Mouse (Mus musculus) B cell, adult 2 months (primary cell): ENCODE results near the gene Ppp1cc.
"Not testable (repeated sequence)": the region's sequence is repeated elsewhere in the genome, so short reads cannot be mapped to it uniquely, and the experiment has no call there.

ENCODE experiments used
- DNase-seq, 2 experiments: peaks; one replicate each; pipeline ENCODE4 v3.0.0; 2022

Ppp1cc gene

DNA sequence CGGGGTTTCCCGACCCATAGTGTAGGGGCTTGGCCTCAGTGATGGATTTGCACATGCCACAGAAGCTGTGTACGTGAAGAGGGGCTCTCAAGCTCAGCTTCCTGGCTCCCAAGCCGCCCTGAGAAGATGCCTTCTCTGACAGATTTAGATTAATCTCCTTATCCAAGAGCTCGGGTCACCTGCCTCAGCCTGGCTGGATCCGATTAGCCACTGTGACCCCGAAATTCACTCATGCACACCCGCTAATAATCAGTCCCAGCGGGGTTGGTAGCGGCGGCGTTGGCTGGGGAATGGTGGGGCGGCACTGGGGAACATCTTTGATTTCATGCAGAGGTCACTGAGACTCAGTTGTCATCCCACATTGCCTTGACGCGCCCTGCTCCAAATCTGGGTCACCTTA lies 19.2 kb upstream of the Ppp1cc start:
- DNase-seq = no peak

DNA sequence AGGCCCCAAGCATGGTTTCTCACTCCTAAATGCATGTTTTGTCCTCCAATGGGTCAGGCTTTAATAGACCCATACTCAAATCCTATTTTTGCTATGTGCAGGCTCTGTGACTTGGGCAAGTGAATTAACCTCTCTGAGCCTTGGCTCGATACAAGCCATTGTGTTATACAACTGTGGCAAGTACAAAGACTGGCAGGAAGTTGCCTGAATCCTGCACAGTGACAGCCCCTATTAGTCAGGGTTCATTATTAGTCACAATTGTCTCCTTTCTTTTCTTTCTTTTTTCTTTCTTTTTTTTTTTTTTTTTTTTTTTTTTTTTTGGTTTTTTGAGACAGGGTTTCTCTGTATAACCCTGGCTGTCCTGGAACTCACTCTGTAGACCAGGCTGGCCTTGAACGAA lies 18.3 kb upstream of the Ppp1cc start:
- not testable (repeated sequence) for DNase-seq

- DNase-seq = no peak
These were observed 17.4 kb upstream of the Ppp1cc start, which contains the start of gene Ccdc63 for GRCm38 (mm10) chr5:122140723-122141122. Gene Ccdc63 (minus strand): TSS chr5:122140823.

DNA sequence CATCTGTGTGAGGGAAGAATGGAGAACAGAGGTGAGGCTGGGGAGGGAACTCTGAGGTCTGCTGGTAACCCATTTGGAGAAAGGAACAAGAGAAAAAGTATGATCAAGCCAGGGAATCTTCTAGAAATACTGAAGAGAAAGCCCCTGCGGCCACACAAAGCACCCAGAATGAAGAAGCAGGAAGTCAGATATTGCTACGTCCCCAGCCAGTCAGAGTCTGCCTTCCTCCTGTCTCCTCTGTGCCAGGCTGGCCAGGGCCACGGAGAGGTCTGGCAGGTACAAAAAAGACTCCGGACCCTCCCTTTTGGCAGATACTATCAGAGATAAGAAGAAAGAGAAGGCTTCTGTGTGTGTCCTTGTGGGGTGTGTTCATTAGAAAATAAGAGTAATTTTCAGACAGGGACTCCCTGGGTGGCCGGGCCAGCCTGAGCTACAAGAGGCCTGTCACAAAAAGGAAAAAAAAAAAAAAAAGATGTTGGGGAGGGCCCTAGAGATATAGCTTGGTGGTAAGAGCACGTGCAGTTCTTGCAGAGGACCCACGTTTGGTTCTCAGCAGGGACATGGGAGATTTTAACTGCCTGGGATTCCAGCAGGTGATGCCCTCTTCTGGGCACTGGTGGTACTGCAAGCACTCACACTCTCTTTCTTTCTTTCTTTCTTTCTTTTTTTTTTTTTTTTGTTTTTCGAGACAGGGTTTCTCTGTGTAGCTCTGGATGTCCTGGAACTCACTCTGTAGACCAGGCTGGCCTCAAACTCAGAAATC lies 15.7 kb upstream of the Ppp1cc start:
- DNase-seq = peak; percentile 75 to 76

- no peak for DNase-seq
These were observed 14.5 kb upstream of the Ppp1cc start for GRCm38 (mm10) chr5:122143543-122143942.

GRCm38 (mm10) chr5:122144825-122145224 lies 13.3 kb upstream of the Ppp1cc start:
- DNase-seq = no peak

DNA sequence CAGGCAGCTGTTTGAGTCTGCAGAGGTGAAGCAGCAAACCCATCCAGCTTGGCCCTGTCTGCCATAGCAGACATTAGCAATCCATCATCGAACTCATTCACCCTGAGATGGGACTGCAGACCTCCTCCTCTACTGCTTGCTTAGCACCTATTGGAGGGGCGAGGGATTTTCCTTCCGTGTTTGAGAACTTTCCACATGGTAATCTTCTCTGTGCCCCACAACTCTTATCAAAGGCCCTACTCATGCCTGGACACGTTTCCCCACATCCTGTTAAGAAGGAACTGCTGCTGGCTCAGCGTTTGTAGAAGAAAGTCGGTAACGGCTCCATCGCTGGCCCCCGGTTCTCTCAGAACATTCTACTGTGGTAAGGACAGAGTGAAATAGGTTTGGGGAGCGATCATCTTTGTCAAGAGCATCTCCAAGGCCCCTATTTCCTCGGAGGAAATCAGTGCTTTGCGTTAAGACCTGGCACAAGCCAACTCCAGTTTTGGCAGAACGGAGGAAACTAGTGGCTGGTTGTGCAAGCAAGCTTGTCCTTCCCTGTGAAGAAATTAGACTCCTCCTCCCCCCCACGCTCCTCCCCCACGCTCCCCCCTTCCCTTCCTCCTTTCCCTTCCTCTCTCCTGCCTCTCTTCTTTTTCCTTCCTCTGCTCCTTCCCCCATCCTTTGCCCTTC lies 12.6 kb upstream of the Ppp1cc start:
- peak; percentile 63 to 65 for DNase-seq

- peak; percentile 24 to 35 for DNase-seq
These were observed 12.0 kb upstream of the Ppp1cc start for GRCm38 (mm10) chr5:122146056-122146580.

DNA sequence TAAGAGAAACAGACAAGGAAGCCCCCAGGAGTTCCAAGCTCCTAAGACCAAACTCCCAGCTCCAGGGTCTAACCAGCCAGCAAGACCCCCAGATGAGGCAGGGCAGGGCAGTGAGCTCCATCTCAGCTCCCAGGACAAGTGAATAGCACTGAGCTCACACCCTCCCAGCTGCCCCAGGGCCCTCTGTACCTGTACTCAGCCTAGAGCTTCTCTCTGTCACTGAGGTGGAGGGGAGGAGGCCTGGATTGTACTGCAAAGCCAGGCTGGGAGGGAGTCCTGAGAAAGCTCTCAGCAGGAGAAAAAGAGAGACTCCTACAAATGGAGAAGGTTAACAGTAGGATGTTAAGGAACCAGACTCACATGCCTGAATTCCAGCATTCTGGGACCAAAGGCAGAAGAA lies 11.5 kb upstream of the Ppp1cc start:
- DNase-seq = no peak

GRCm38 (mm10) chr5:122148107-122148506 lies 10.0 kb upstream of the Ppp1cc start:
- no peak for DNase-seq

- no peak for DNase-seq
These were observed 8.8 kb upstream of the Ppp1cc start for GRCm38 (mm10) chr5:122149259-122149658.

- not testable (repeated sequence) for DNase-seq
These were observed 5.6 kb upstream of the Ppp1cc start for GRCm38 (mm10) chr5:122152508-122152907.

- DNase-seq = no peak
These were observed 4.1 kb upstream of the Ppp1cc start for GRCm38 (mm10) chr5:122154006-122154405.

GRCm38 (mm10) chr5:122154782-122155181 lies 3.3 kb upstream of the Ppp1cc start:
- DNase-seq = no peak

DNA sequence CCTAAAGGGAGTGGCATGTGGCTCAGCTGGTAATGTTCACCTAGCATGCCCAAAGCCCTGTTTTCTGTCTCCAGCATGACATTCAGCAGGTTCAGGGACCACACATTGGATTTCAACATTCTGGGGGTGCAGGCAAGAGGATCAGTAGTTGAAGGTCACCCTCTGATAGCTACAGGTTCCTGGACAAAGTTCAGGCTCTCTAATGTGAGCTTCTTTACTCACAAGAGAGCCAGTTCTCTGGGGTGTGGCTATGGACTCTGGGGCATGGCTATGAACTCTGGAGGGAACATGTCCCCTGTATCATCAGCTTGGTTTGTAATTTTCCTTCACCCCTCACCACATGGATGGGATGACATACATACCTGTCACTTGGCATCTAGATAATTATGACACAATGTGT lies 2.5 kb upstream of the Ppp1cc start:
- DNase-seq = no peak

- DNase-seq = no peak
These were observed 1.6 kb upstream of the Ppp1cc start for GRCm38 (mm10) chr5:122156486-122156885.

DNA sequence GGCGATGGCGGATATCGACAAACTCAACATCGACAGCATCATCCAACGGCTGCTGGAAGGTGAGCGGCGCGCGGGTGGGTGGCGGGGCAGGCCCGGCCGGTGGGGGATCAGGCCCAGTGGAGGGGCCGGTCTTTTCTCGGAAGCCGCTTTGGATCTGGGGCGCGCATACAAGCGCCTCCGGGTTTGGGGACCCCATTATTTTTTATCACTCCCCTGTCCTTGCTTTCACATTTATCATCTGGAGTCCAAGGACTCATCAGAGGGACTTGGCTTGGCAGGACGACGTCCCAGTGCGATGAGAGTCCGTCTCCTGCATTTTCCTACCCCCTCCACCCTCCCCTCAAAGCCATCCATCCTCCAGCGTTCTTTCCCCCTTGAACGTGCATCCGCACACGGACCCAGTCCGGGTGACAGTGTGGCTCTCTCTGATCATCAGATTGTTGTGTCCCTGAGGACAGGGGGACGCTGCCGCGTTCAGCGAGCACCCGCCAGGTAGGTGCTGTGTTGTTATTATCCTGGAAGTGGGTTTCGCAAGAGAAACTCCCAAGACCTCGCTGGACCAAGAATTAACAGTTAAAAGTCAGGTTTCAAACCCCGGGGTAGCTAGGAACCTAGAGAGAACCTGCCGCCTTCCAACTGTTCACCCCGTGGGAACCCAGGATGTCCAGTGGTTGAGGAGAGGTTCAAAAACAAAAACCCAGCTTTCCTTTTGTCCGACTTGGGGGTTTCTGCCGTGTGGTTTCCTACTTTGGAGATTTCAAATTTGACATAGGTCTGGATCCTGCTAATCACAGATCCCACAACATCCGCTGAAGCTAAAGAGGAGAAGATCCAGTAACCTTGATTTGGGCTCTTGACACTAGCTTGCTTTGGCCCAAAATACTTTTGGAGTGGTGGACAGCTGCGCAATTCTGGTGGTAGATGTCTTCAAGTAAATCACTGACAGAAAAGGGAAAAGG lies 758 bp downstream of the Ppp1cc start:
- peak; percentile 35 to 37 for DNase-seq

DNA sequence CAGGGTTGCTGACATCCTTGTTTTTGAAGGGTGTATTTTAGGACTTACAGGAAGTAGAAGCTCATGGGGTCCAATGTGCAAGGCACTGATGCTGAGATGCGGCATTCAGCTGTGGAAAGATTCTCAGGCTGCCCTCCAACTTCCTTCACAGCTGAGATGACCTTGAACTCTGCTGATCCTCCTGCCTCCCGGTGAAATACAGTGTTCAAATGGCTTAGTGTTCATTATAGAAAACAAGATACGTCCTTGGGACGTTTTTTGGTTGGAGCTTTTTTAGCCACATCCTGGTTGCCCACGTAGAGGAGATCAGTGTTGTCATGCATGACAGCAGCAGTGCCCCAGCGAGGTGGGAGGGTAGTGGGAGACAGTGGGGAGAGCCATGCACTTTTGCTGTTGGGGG lies 5.1 kb downstream of the Ppp1cc start:
- DNase-seq = peak; percentile 37

- no peak for DNase-seq
These were observed 5.9 kb downstream of the Ppp1cc start for GRCm38 (mm10) chr5:122164011-122164410.

GRCm38 (mm10) chr5:122165233-122165915 lies 7.3 kb downstream of the Ppp1cc start:
- DNase-seq = no peak

DNA sequence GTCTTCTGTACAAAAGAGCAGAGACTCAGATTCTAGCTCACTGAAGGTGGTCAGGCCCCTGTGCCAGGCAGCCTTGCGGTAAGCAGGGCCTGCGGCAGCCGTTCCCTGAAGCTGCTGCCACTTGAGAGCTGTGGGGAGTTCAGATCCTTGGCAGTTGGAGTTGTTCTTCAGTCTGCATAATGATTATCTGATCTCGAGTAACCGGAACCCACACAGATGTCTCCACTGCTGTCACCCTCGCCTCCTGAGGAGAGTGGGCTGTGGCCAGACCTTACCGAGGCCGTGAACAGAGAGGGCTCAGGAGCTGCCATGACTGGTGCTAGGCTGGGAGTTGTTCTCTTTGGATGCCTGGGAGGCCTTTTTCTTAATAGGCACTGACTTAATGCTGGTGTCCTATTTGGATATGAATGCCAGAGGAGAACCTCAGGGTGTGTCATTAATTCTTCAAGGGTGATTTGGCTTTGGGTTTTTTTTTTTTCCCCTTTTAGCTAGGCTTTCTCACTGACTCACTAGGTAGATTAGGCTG lies 8.6 kb downstream of the Ppp1cc start:
- no peak for DNase-seq
